Mouse (Mus musculus) E14TG2a.4 (cell line): ENCODE measurements at regions not wholly inside any gene's neighbourhood (a gene's known extent, or its start where the extent isn't known, plus 50 kb on each side); places are given as distances from the start of the nearest gene placed in this dataset.

Experiments used
- H3K27me3 ChIP-seq: 2 replicates; pipeline ENCODE4 v1.6.1; 2014; ENCODE audit warnings: low read length, control low read depth; ENCODE audit not compliant: insufficient read depth
- H3K36me3 ChIP-seq: 2 replicates; pipeline ENCODE4 v1.6.1; 2014; ENCODE audit warnings: low read length, control low read depth; ENCODE audit not compliant: insufficient read depth
- H3K4me1 ChIP-seq: replicated peaks from 2 replicates; pipeline ENCODE4 v1.6.1; 2014; ENCODE audit warnings: low read depth, low read length, control low read depth
- H3K4me3 ChIP-seq: replicated peaks from 2 replicates; pipeline ENCODE4 v1.5.1; 2014; ENCODE audit warnings: mild to moderate bottlenecking, low read length
- H3K9me3 ChIP-seq: 2 replicates; pipeline ENCODE4 v1.6.1; 2014; ENCODE audit warnings: low read length, control low read depth
- CTCF ChIP-seq: conservative IDR thresholded peaks from 2 replicates; pipeline ENCODE4 v1.5.1; 2014; ENCODE audit warnings: low read length
- NANOG ChIP-seq: IDR thresholded peaks from 2 replicates; pipeline ENCODE4 v1.6.1; 2014; ENCODE audit warnings: borderline replicate concordance, low read length, mixed read lengths
- POU5F1 ChIP-seq: IDR thresholded peaks from 2 replicates; pipeline ENCODE4 v1.6.1; 2014; ENCODE audit warnings: low read length, borderline replicate concordance

- H3K4me3 ChIP-seq, result no peak overlapping the region
- H3K4me1 ChIP-seq, result peaks cover 10% of the 10 kb centered on the region
- H3K9me3 ChIP-seq, result no peaks in the 10 kb centered on the region
- TF ChIP-seq NANOG (no peak), POU5F1 (no peak), CTCF (no peak)
- no peaks in the 10 kb centered on the region for H3K36me3 ChIP-seq
- peaks cover 23% of the 10 kb centered on the region for H3K27me3 ChIP-seq
Measured at GRCm38 (mm10) chr17:83927749-83928387, 80.1 kb upstream of the Haao start.

GRCm38 (mm10) chr17:83924259-83924922, 76.6 kb upstream of the Haao start:
- no peak for TF ChIP-seq NANOG
- TF ChIP-seq POU5F1, result no peak
- no peak for TF ChIP-seq CTCF
- H3K27me3 ChIP-seq, result peaks cover 40% of the 10 kb centered on the region
- H3K4me1 ChIP-seq, result peaks cover 13% of the 10 kb centered on the region
- H3K36me3 ChIP-seq, result no peaks in the 10 kb centered on the region
- H3K9me3 ChIP-seq, result no peaks in the 10 kb centered on the region
- H3K4me3 ChIP-seq, result no peak overlapping the region

- Histone ChIP-seq H3K36me3 (no peaks in the 10 kb centered on the region), H3K4me1 (peaks cover 13% of the 10 kb centered on the region), H3K4me3 (no peak overlapping the region), H3K27me3 (peaks cover 43% of the 10 kb centered on the region), H3K9me3 (no peaks in the 10 kb centered on the region)
- TF ChIP-seq CTCF (no peak), POU5F1 (no peak), NANOG (no peak)
Measured at GRCm38 (mm10) chr17:83920894-83921293, 73.1 kb upstream of the Haao start.

DNA sequence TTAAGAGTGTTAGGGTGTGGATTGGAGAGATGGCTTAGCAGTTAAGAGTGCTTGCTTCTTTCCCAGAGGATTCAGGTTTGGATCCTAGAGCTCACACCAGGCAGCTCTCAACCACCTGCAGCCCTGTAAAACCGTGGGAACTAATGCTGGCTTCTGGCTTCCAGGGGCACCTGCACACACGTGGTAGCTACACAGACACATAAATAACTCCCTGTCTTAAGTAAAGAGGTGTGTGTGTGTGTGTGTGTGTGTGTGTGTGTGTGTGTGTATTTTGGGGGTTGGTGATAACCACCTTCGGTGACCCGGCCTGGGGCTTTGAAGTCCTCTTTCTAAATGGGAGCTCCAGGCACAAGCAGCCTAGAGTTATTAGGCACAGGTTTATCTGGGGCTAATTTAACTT, 72.5 kb upstream of the Haao start:
- H3K4me3 ChIP-seq, result no peak overlapping the region
- TF ChIP-seq CTCF (no peak), NANOG (no peak), POU5F1 (no peak)
- no peaks in the 10 kb centered on the region for H3K36me3 ChIP-seq
- H3K9me3 ChIP-seq, result no peaks in the 10 kb centered on the region
- peaks cover 13% of the 10 kb centered on the region for H3K4me1 ChIP-seq
- H3K27me3 ChIP-seq, result peaks cover 48% of the 10 kb centered on the region

- peaks cover 42% of the 10 kb centered on the region for H3K27me3 ChIP-seq
- H3K4me3 ChIP-seq, result no peak overlapping the region
- H3K36me3 ChIP-seq, result no peaks in the 10 kb centered on the region
- no peaks in the 10 kb centered on the region for H3K9me3 ChIP-seq
- no peak for TF ChIP-seq NANOG
- peaks cover 10% of the 10 kb centered on the region; the same call in 1 of the 2 replicates for H3K4me1 ChIP-seq
Measured at GRCm38 (mm10) chr17:83918413-83919139, 70.8 kb upstream of the Haao start.

- Histone ChIP-seq H3K27me3 (peaks cover 39% of the 10 kb centered on the region), H3K4me3 (no peak overlapping the region), H3K4me1 (peaks cover 16% of the 10 kb centered on the region), H3K36me3 (no peaks in the 10 kb centered on the region), H3K9me3 (no peaks in the 10 kb centered on the region)
- TF ChIP-seq CTCF, result no peak
- TF ChIP-seq POU5F1, result no peak
- no peak for TF ChIP-seq NANOG
Measured at GRCm38 (mm10) chr17:83917781-83918180, 70.0 kb upstream of the Haao start.

DNA sequence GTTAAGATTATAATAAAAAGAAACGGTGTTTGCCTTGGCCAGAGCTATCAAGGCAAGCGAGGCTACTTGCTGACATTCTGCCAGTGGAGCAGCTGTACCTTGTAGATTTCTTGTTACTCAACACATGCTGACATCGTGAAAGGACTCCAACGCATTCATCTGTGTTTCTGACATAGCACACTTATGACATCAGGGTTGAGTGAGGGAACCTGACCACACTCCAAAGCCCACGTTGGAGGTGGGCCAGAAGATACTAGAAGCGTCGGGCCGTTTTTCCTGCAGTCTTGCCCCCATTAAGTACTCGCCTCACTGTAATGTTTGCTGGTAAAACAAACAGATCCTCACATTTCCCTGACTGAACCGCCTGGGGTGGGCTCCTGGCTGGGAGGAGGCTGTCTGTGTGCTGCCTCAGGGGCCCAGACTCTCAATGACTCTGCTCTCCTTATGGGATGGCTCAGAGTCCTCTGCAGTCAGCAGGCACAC, 69.0 kb upstream of the Haao start:
- TF ChIP-seq POU5F1, result no peak
- TF ChIP-seq CTCF, result no peak
- no peak for TF ChIP-seq NANOG
- H3K9me3 ChIP-seq, result no peaks in the 10 kb centered on the region
- H3K4me3 ChIP-seq, result no peak overlapping the region
- no peaks in the 10 kb centered on the region for H3K36me3 ChIP-seq
- peaks cover 24% of the 10 kb centered on the region for H3K4me1 ChIP-seq
- peaks cover 36% of the 10 kb centered on the region for H3K27me3 ChIP-seq

GRCm38 (mm10) chr17:83915034-83915433, 67.3 kb upstream of the Haao start:
- Histone ChIP-seq H3K9me3 (no peaks in the 10 kb centered on the region), H3K4me1 (peaks cover 18% of the 10 kb centered on the region), H3K4me3 (no peak overlapping the region), H3K27me3 (peaks cover 29% of the 10 kb centered on the region), H3K36me3 (no peaks in the 10 kb centered on the region)
- TF ChIP-seq POU5F1, result no peak
- no peak for TF ChIP-seq NANOG
- no peak for TF ChIP-seq CTCF
